Mouse (Mus musculus): ENCODE data around the gene Med13l. TPM values are rescaled to one million over a fixed set of nuclear protein-coding genes. Genes with fewer than 3 reads are reported as not detected.

Med13l gene
- polyA plus RNA-seq, 1 experiment from 2014 or later = 12.2 TPM

DNA sequence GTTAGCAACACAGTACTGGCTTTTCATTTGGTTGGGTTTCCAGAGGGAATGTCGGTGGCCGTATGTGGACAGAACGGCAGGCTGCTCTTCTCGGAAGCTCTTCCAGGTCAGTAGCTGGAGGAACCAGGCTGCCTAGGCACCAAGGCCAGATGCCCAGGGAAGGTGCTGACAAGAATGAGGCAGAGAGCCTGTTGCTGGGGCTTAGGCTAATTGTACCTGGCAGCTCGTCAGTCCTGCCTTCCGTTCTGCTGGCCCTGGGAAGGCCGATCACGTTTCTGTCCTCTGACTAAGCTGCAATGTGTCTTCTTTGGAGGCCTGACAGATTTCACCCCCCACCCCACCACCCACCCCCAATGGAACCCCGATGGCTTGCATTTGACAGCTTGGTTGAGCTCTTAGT, 251.9 kb downstream of the Med13l start:
- Histone ChIP-seq H3K27ac (ENCODE audit: low read length) (no peak overlapping the region), H3K4me1 (ENCODE audit: control insufficient read depth, low read depth, low read length) (no peaks in the 10 kb centered on the region), H3K4me2 (ENCODE audit: low read depth, low read length) (no peak overlapping the region), H3K27me3 (ENCODE audit: control insufficient read depth, insufficient read depth, low read depth, low read length) (no peaks in the 10 kb centered on the region), H3K4me3 (ENCODE audit: low read depth, low read length) (no peak overlapping the region), H3K9ac (ENCODE audit: low read depth, low read length) (no peak overlapping the region), H3K9me3 (replicated peaks; ENCODE audit: control insufficient read depth, low read length) (no peaks in the 10 kb centered on the region), H3K36me3 (ENCODE audit: control insufficient read depth, insufficient read depth) (no peaks in the 10 kb centered on the region)
- no peak for ATAC-seq (ENCODE audit: low read depth)
- 70% methylated on average over 9 of the region's 9 CpGs for WGBS (ENCODE audit: insufficient replicate concordance)

- WGBS (ENCODE audit: insufficient replicate concordance) = 49% methylated on average over 7 of the region's 7 CpGs
- Histone ChIP-seq H3K9ac (ENCODE audit: low read depth, low read length) (no peak overlapping the region), H3K4me2 (ENCODE audit: low read depth, low read length) (no peak overlapping the region), H3K4me3 (ENCODE audit: low read depth, low read length) (no peak overlapping the region), H3K9me3 (replicated peaks; ENCODE audit: control insufficient read depth, low read length) (no peaks in the 10 kb centered on the region), H3K27me3 (ENCODE audit: control insufficient read depth, insufficient read depth, low read depth, low read length) (no peaks in the 10 kb centered on the region), H3K27ac (ENCODE audit: low read length) (no peak overlapping the region), H3K36me3 (ENCODE audit: control insufficient read depth, insufficient read depth) (no peaks in the 10 kb centered on the region), H3K4me1 (ENCODE audit: control insufficient read depth, low read depth, low read length) (no peaks in the 10 kb centered on the region)
- ATAC-seq (ENCODE audit: low read depth) = no peak
These were observed 252.5 kb downstream of the Med13l start for GRCm38 (mm10) chr5:118812947-118813401.

GRCm38 (mm10) chr5:118814052-118814451, 253.6 kb downstream of the Med13l start:
- Histone ChIP-seq H3K4me1 (ENCODE audit: control insufficient read depth, low read depth, low read length) (no peaks in the 10 kb centered on the region), H3K27me3 (ENCODE audit: control insufficient read depth, insufficient read depth, low read depth, low read length) (no peaks in the 10 kb centered on the region), H3K4me2 (ENCODE audit: low read depth, low read length) (no peak overlapping the region), H3K9ac (ENCODE audit: low read depth, low read length) (no peak overlapping the region), H3K4me3 (ENCODE audit: low read depth, low read length) (no peak overlapping the region), H3K9me3 (replicated peaks; ENCODE audit: control insufficient read depth, low read length) (no peaks in the 10 kb centered on the region), H3K36me3 (ENCODE audit: control insufficient read depth, insufficient read depth) (no peaks in the 10 kb centered on the region), H3K27ac (ENCODE audit: low read length) (no peak overlapping the region)
- 43% methylated on average over 6 of the region's 6 CpGs for WGBS (ENCODE audit: insufficient replicate concordance)
- ATAC-seq (ENCODE audit: low read depth) = no peak
